Mouse (Mus musculus): Measurements from ENCODE around the gene Hdlbp. TPM values are rescaled to one million over a fixed set of nuclear protein-coding genes. Genes with fewer than 3 reads are reported as not detected.

The Hdlbp gene
- total RNA-seq, 2 experiments from 2014 or later, result 220 to 231 TPM

Other genes with a start within 250 kb of the Hdlbp start
- gene Sned1, start 243.0 kb downstream of the Hdlbp start, total RNA-seq (2021), result 1 to 10 TPM; 5.2 to 6.9 TPM
- gene Mterf4, start 172.9 kb downstream of the Hdlbp start, total RNA-seq (2021), result 10 to 100 TPM in 1 of 2 experiments, 1 to 10 TPM in 1; 8.8 to 11.4 TPM
- 10 to 100 TPM; 15.4 to 20.2 TPM for gene Ppp1r7, start 136.0 kb downstream of the Hdlbp start, total RNA-seq (2021)
- 1 to 10 TPM in 1 of 2 experiments, under 1 TPM in 1; 0.89 to 1.4 TPM for gene Pask, start 135.3 kb downstream of the Hdlbp start, total RNA-seq (2021)
- not detected for gene Ano7, start 104.9 kb downstream of the Hdlbp start, total RNA-seq (2021)
- 10 to 100 TPM; 11.5 to 14.4 TPM for gene Farp2, start 33.3 kb upstream of the Hdlbp start, total RNA-seq (2021)
- gene Stk25, start 179.8 kb upstream of the Hdlbp start, total RNA-seq (2021), result 10 to 100 TPM; 91.0 to 98.6 TPM
- 1 to 10 TPM; 2.9 to 3.1 TPM for gene Bok, start 206.8 kb upstream of the Hdlbp start, total RNA-seq (2021)